Mouse (Mus musculus): ENCODE data around the gene Exoc3l4.

Gene Exoc3l4

DNA sequence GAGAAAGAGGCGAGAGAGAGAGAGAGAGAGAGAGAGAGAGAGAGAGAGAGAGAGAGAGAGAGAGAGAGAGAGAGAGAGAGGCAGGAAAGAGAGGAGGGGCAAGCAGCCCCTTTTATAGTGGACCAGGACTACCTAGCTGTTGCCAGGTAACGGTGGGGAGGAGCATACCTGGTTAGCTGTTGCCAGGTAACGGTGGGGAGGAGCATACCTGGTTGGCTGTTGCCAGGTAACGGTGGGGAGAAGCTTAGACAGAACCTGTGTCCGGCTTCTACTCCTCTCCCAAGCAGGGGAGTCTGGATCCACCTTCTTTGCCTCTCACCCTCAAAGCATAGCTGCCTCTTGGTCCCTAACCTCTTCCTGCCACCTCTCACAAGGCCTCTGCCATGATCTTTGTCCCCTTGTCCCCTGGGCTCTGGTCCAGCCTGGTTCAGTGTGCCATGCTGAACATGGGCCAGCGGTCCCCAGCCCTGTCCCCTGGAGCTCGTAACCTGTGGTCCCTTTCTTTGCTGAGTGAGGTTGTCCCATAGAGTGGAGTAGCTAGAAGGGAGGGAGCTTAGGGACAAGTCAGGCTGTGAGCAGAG lies 17.4 kb downstream of the Exoc3l4 start:
- in situ Hi-C loops (cut with MboI, MseI) = no loop called here

DNA sequence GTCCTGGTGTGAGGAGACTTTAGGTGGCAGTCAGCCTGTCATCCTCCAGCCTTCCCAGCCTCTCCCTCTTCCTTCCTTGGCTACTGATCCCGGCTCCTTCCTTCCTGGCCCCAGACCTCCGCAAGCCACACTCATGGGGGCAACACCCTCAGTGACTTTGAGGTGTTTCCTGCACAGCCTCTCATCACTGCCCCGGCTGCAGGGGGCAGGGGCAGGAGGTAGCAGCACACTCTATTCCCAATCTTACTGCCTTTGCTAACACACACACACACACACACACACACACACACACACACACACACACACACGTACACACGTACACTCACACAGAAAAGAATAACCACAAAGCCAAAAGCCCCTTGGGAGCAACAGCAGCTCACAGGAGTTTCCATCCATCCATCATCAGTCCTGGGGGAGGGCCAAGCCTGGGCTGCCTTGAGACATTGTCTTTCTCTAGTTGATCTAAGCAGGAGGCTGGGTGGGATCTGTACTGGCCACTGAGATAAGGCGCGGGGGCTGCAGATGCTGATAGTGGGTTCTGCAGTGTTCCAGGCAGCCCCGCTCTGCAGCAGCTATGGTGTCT lies 18.0 kb downstream of the Exoc3l4 start:
- in situ Hi-C loops (cut with MboI, MseI) = no loop called here

DNA sequence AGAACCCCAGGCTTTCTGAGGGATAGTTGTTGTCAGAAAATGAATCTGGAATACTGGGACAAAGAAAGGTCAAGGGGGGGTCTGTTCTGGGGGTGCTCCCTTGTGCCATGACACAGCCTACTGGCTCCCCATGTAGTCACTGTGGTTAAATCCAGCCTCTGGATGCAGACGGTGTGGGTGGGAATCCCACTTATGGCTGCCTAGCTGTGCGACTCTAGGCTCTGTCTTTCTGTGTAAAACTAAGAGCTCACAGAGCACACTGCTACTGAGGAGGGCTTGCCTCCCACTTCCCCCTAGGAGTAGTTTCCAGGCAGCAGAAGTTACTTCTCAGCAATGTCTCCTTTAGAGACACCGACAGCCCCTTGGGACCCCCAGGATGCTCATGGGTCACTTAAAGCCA lies 19.4 kb downstream of the Exoc3l4 start:
- in situ Hi-C loops (cut with MboI, MseI) = no loop called here

DNA sequence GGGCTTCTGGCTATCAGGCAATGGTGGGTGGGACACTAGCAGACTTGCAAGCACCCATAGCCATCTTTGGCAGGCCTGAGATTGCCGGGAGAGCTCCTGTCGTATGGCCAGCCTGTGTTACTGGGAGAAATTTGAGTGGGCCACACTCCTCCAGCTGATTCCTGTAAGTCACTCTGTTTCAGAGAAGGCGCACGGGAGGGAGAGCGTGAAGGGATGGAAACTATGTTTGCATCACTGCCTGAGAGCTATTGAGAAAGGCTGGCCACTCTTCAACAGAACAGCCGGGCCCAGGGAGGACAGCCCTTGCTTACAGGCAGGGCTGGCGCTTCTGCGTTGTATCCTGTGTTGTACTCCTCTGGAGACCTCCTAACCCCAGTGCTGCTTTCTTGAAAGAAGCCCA lies 19.8 kb downstream of the Exoc3l4 start:
- in situ Hi-C loops (cut with MboI, MseI) = no loop called here

DNA sequence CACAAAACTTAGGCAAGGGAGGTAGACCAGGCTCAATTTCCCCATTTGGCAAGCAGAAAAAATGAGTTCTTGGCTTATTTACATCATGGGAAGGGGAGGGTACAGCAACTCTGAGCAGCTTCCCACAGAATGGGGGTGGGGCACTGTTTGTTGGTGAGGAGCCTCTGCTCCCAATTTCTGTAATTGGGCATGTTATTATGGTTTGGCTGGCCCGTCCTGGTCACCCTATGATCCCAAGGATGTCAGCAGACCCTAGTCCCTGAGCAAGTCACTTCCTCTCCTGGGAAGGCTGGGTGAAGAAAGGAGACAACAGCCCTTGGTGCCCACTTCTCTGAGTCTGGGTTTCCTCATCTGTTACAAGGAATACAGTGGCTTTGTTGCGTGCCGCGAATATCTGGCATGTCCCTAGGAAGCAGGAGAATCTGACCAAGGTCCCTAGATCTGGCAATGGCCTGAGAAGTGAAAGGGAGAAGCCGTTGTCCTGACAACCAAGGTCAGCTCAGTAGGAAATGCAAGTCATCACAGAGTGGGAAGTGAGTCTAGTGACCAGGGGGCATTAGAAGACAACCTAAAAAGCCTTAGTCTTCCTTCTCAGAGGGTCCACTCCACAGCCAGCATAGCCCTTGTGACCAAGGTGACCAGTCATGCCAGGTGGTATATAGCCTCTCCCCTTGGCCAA lies 20.5 kb downstream of the Exoc3l4 start:
- in situ Hi-C loops (cut with MboI, MseI) = no loop called here

DNA sequence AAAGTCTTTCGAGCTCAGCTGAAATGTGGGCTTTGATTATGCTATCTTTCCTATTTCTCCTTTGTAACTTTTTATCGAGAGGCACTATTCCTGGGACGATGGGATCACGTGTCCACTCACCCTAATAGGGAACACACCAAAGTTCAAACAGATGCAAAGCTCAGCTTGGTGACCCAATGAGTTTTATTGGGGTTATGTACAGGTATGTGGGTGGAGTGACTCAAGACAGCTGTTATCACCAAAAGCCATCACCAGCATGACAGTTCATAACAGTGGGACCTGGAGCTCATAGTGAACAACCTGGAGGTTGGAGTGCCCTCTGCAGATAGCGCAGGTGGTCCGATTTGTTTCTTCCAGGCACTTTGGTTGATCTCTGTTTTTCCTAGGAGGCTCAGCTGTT lies 22.0 kb downstream of the Exoc3l4 start:
- in situ Hi-C loops (cut with MboI, MseI) = no loop called here

DNA sequence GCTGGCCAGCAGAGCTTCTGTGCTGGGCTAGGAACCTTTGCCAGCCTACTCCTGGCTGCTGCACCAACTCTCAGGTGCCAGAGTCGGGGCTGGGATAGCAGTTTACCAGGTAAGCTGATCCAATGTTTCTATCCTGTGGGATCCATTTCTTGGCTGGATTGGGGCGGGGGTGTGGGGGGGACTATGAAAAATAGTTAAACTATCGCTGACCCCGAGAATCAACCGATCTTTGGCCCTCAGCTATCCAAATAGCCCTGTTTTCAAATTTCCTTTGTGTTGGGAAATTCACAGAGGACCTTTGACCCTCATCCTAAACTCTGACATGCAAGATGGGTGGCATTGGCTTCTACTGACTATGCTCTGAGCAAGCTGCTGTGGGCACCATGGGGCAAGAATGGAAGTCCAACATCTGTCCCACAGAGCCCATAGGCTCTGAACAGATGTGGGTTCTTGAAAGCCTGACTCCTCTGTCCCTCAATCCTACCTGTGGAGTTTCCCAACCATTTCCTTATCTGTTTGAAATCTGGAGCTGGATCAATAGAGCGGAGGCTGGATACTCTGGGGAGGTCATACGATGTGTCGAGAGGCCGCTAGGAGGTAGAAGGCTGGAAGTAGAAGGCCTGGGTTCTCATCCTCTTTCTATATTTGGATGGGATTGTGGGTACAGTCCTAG lies 24.0 kb downstream of the Exoc3l4 start:
- in situ Hi-C loops (cut with MboI, MseI) = no loop called here

DNA sequence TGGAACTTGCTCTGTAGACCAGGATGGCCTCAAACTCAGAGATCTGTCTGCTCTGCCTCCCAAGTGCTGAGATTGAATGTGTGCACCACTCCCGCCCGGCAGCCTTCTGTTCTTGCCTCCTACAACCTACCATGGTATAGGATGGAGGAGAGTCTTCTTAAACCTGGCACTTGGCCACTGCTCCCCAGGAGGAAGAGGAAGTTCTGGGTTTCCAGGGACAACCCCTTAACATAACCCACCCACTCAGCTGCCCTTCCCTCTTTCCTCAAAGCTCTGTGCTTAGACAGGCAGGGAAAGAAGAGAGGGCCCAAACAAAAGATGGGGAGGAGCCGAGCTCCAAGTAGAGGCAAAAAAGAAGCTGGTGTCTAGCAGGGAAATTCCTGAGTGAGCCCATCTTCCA lies 24.7 kb downstream of the Exoc3l4 start:
- in situ Hi-C loops (cut with MboI, MseI) = no loop called here

DNA sequence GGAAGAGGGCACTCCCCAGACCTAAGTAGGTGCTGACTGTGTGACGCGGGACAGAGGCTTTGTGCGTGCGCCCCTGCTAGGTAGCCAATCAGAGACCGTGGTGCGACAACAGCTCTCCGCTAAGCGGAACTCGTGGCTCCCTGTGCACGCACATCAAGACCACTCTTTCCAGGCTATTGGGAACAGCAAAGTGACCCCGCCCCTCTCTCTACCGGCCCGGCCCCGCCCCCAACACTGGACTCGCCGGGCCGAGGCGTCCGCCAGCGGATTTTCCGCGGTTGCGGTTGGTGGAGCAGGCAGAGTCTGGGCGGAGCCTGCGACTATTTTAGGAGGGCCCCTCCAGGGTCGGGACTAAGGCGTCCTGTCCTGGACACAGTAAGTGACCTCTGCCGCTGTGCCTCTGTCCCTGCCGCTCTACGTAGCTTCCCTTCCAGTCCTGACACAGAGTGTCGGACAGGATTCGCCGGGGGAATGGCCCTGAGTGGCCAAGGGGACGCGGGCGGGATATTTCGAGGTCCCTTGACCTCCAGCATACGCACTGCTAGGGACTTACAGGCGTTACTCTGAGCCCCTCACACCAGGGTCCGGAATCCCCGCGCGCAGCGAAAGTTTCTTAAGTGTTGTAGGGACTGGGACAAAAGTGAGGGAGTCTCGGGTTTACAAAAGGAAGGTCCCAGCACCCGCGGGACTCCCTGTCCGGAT lies 25.6 kb downstream of the Exoc3l4 start, which contains the start of gene Tnfaip2:
Gene Tnfaip2, plus strand, starts transcription at position 161 of the 702 bp plus-strand sequence.
- in situ Hi-C loops (cut with MboI, MseI) = no loop called here

DNA sequence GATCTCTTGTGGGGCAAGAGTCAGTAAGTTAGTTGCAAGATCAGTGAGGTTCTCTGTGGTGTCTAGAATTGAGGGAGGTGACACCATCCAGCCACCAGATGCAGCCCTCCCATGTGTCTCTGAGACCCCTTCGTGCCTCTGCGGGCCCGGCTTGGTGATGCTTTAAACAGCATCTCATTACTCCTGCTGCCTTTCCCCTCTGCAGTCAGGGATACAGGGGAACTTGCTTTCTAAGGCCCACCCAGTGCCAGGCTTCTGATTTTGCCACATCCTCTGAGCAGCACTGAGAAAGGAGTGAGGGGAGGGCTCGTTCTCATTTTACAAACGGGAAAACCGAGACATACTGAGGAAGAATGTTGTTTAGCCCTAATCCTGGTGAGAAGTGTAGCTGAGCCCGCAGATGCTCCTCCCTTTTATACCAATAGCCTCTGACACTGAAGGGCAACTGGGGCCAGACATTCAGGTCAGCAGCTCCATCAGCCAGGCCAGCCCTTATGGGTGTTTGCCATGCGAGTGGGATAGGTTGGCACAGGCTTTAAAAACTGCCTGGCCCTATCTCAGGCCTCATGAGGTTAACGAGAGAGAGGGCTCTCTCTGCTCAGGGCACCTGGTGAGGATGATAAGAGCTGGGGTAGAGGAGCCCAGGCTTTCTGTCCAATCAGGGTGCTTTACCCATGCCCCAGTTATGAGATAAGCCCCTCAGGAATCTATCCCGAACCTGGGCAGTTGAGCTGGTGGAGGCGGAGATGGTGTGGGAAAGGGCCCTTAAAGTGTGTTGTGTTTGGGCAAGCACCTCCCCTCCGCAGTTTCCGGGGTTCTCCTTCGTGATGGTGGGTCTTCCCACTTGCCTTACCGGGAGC lies 26.4 kb downstream of the Exoc3l4 start:
- in situ Hi-C loops (cut with MboI, MseI) = no loop called here

DNA sequence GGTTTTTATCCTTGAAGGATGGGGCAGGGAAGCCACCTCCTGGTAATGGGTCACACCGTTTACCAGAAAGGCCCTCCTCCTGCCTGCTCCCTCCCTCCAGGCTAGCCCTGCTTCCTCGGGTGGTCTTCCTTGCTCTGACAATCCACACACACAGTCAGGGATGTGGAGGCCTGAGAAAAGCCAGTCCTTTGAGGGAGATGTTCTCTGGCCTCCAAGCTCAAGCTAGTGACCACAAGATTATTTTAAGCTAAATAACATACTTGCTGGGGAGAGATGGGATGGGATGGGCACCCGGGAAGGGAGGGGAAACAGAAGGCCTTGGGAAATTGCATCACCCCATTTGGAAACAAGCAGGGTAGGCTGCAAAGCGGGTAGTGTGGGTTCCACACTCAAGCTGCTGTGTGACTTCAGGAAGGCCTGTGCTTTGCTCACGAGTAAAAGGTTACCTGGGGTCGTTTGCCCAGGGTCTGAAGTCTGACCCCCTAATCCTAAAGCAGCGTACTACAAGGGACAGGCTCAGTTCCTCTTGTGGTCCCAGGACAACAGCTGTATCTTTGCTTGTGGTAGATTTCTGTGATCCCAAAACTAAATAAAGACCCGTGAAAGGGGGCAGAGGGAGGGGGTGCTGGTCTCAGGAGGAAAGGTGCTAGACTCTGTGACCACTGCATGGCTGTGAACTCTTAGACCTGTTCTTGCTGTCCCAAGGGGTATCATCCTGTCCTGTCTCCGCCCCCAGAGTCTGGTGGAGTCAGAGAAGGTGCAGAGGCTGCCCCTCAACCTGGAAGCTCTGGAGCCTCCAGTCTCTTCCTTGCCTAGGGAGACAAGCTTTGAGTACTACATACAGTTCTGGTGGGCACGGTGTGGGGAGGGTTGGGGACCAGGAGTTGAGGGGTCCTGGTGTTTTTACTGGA lies 27.4 kb downstream of the Exoc3l4 start:
- in situ Hi-C loops (cut with MboI, MseI) = no loop called here

DNA sequence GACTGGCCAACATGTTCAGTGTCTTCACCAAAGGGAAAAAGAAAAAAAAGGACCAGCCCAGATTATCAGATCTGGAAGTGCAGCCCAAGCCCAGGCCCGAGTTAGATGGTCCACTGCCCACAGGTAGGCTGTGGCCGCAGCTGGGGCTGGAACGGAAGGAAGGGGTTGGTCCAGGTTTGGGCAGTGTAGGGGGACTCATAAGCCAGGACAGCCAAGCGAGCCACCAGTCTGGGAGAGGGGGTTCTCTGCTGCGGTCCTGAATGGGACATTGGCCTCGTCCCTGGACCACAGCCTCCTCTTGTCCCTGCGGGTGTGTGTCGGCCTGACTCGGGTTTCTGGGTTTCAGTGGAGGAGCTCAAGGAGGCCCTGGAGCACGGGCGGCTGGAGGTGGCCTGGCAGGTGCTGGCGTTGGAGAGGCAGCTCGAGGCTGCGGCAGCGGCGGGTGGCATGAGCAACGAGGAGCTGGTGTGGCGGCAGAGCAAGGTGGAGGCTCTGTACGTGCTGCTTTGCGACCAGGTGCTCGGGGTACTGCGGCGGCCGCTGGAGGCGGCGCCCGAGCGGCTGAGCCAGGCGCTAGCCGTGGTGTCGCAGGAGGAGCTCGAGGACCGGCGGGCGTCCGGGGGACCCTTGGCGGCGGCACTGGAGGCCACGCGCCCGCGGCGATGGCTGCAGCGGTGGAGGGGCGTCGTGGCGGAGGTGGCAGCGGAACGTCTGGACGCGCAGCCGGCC lies 28.5 kb downstream of the Exoc3l4 start:
- in situ Hi-C loops (cut with MboI, MseI) = no loop called here

DNA sequence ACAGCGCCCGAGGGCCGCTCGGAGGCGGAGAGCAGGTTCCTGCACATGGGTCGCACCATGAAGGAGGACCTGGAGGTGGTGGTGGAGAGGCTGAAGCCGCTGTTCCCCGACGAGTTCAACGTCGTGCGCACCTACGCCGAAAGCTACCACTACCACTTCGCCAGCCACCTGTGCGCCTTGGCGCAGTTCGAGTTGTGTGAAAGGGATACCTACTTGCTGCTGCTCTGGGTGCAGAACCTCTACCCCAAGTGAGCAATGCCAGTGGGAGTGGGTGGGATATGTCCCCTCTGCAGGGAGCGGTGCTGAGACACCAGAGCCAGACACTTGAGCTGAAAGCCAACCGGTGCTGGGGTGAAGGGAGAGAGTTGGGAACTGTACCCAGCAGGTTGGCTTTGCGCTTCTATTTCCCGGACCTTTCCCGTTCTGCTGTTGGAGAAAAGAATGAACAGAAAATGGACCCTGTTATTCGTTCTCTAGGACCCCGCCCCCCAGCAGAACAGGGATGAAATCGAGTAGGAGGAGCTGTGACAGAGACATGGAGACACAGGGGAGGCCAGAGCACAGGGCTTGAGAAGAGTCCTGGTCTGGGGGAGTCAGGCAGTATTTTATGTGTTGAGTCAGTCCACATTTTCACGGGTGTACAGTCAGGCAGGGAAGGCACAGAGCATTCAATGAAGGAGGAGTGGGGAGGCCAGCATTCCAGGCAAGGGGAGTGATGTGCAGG lies 29.2 kb downstream of the Exoc3l4 start:
- in situ Hi-C loops (cut with MboI, MseI) = no loop called here

DNA sequence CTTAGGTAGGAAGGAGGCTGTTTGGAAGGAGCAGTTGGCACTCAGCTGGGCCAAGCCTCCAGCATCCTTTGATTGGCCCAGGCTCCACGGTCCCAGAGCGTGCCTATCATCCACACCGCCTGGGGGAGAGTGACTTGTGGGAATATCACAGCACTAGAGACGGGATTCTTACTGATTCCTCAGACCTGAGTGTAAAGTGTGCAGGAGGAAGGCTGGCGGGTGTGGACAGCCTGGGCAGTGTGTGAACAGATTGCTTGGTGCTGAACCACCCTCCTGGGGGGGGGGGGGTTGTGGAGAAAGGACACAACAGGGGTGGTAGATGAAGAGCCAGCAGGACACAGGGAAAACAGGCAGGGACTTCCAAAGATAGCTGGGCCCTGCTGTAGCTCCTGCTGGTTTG lies 29.9 kb downstream of the Exoc3l4 start:
- in situ Hi-C loops (cut with MboI, MseI) = no loop called here

DNA sequence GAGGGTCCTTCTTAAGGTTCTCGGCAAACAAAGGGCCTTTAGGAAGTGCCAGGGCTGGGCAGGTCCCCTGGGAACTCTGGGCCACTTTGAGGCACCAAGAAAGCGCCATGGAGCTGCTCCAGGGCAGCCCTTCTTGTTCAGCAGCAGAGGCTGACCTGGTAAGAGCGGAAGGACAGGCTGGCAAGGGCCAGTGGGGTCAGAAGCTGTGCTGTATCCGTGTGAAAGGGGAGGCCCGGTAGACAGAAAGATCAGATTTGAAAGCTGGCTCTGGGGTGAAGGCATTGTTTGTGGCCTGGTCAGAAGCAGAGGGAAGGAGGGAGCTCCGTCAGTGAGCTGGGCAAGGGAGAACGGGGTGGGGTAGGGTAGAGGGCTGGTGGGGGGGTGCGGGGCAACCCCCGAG lies 30.5 kb downstream of the Exoc3l4 start:
- in situ Hi-C loops (cut with MboI, MseI) = no loop called here

DNA sequence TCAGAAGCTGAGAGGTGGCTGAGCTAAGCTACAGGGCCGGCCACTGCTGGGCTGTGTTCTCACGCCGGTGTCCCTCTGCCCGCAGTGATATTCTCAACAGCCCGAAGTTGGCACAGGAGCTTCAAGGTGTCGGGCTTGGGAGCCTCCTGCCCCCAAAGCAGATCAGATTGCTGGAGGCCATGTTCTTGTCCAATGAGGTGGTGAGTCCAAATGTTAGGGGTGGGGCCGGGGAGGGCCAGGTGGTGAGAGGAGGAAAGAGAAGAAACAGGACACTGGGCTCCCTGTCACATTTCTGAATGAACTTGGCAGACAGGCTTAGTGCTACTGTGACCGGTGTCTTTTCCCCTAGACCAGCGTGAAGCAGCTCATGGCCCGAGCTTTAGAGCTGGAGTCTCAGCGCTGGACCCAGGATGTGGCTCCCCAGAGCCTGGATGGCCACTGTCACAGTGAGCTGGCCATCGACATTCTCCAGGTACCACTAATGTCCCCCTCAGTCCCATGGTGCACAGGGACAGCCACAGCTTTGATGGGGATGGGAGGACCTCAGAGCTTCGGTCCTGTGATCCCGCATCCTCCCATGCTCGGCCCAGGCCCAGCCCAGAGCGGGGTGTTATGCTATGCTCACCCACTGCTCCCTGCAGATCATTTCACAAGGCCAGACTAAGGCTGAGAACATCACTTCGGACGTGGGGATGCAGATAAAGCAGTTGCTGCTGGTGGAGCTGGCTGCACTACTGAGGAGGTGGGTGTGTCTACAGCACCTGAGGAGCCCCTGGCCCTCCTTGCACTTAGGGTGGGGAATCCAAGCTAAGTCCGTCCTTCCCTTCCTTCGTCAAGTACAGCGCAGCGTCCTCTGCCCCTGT lies 31.3 kb downstream of the Exoc3l4 start:
- in situ Hi-C loops (cut with MboI, MseI) = no loop called here

DNA sequence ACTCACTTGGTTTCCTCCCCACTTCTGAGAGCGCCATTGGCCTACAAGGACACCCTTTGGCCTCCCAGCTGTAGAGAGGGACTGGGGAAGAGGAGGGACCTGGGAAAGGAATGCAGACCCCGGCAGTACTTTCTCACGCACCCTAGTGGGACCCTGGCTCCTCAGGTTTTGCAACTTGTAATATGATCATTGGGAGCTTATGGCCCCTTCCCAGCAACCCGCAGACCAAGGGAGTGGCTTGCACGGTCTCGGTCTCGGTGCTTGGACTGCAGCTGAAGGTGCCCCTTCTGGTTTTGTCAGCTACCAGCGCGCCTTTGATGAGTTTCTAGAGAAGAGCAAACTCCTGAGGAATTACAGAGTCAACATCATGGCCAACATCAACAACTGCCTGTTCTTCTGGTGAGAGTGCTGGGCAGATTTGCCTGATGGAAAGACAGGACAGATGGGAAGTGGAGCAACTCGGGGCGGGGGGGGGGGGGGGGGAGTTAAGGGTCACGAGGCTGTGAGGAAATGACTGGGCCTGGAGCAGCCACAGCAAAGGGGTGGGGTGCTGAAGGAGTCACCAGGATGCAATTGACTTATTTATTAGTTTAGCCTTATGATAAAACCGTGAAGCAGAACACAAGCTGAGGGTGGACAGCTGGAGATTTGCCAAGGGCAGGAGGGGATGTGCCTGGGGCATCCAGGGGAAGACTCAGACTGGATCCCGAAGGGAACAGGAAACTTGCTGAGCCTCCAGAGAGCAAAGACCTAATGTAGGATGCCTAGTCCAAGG lies 32.3 kb downstream of the Exoc3l4 start:
- in situ Hi-C loops (cut with MboI, MseI) = no loop called here

Data from regulatory T cell (primary cell).